Mouse (Mus musculus) limb, embryonic 14.5 days (tissue): Measurements from ENCODE around the gene Ndufb4. TPM values are rescaled to one million over a fixed set of nuclear protein-coding genes. Genes with fewer than 3 reads are reported as not detected.
A peak's percentile ranks its signal among the peaks of the same experiment; 100 is the strongest.

Experiments used
- ATAC-seq: fragments of 200-750 bp; cut with Nextera tagmentation; 2 replicates; pipeline ENCODE4 v1.8.0; 2017; ENCODE audit warnings: low read depth, moderate number of reproducible peaks, moderate TSS enrichment; ENCODE audit not compliant: low FRiP score
- DNase-seq: peaks from one replicate; pipeline ENCODE4 v3.0.0-alpha.2; 2015; ENCODE audit warnings: low spot score
- H3K27ac ChIP-seq: fragments of 300-500 bp; sonication (generic); replicated peaks from 2 replicates; pipeline ENCODE4 v1.5.1; 2014; ENCODE audit warnings: low read depth, mild to moderate bottlenecking, low read length, moderate library complexity, mixed read lengths
- H3K27me3 ChIP-seq: fragments of 300-500 bp; sonication (generic); 2 replicates; pipeline ENCODE4 v1.6.1; 2014; ENCODE audit warnings: low read length, mixed read lengths; ENCODE audit not compliant: control insufficient read depth, insufficient read depth
- H3K36me3 ChIP-seq: fragments of 300-500 bp; sonication (generic); 2 replicates; pipeline ENCODE4 v1.6.1; 2014; ENCODE audit warnings: mild to moderate bottlenecking, low read length, moderate library complexity, mixed read lengths; ENCODE audit not compliant: control insufficient read depth, insufficient read depth
- H3K4me1 ChIP-seq: fragments of 300-500 bp; sonication (generic); 2 replicates; pipeline ENCODE4 v1.6.1; 2014; ENCODE audit warnings: antibody characterized with exemption, low read length, mixed read lengths; ENCODE audit not compliant: control insufficient read depth, insufficient read depth
- H3K4me2 ChIP-seq: fragments of 300-500 bp; sonication (generic); replicated peaks from 2 replicates; pipeline ENCODE4 v1.6.1; 2014; ENCODE audit warnings: low read depth, mild to moderate bottlenecking, low read length, moderate library complexity; ENCODE audit not compliant: severe bottlenecking
- H3K4me3 ChIP-seq: fragments of 300-500 bp; sonication (generic); replicated peaks from 2 replicates; pipeline ENCODE4 v1.5.1; 2014; ENCODE audit warnings: low read length
- H3K9ac ChIP-seq: fragments of 300-500 bp; sonication (generic); 2 replicates; pipeline ENCODE4 v1.6.1; 2014; ENCODE audit warnings: mild to moderate bottlenecking, low read depth, low read length, moderate library complexity; ENCODE audit not compliant: severe bottlenecking
- H3K9me3 ChIP-seq: fragments of 300-500 bp; sonication (generic); 2 replicates; pipeline ENCODE4 v1.6.1; 2016; ENCODE audit warnings: low read length; ENCODE audit not compliant: control insufficient read depth
- POLR2A ChIP-seq: fragments of 200-500 bp; IDR thresholded peaks from 2 replicates; pipeline ENCODE4 v1.8.0; 2012; ENCODE audit warnings: inconsistent platforms, mild to moderate bottlenecking, moderate library complexity, borderline replicate concordance; ENCODE audit not compliant: insufficient read depth, insufficient read length; ENCODE audit errors: extremely low read depth
- WGBS: fragments of 180-500 bp; shearing (Covaris S2); extraction: QIAGEN DNeasy Blood & Tissue Kit; methylation state at CpG from one replicate; pipeline ENCODE4 v1.1.7; 2014; 5-methylcytosine and 5-hydroxymethylcytosine counted together
- polyA plus RNA-seq, 2 experiments: library from polyadenylated mRNA; depleted of rRNA in 1 of 2; stranded (reverse) in 1 of 2; unstranded in 1 of 2; fragments of >200 nt; fragmentation: Nextera tagmentation in 1 of 2; extraction: Ambion mirVana in 1 of 2; gene quantifications; 2 replicates each; pipeline versions ENCODE4 v1.2.1 to v1.2.3; 2012 to 2014

The Ndufb4 gene
- polyA plus RNA-seq, 2 experiments, result 54.9 to 56.3 TPM

DNA sequence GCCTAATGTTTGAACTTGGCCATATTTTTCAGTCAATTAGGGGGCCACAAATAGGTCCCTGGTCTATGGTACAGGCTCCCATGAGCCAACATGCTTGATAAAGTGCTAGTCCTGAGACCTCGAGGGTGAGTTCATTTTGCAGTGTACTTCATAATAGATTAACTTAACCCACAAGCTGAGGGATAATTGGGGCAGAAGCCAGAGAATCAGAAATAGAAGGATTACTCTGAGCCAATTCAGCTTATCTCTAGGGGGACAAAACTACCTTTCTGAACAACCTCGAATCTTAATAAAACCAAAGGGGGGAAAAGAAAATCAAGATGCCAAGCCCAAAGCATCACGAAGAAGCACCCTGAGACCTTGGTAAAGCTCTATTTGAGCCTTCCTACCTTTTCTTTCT is 31.9 kb downstream of the Ndufb4 start:
- no peaks in the 10 kb centered on the region for H3K9me3 ChIP-seq
- no peaks in the 10 kb centered on the region for H3K27me3 ChIP-seq
- H3K4me2 ChIP-seq, result no peak overlapping the region
- DNase-seq (no peak), ATAC-seq (no peak)
- H3K4me1 ChIP-seq, result peaks cover 5% of the 10 kb centered on the region; the same call in 1 of the 2 replicates
- H3K4me3 ChIP-seq, result no peak overlapping the region
- H3K9ac ChIP-seq, result no peak overlapping the region
- TF ChIP-seq POLR2A, result no peak
- no peaks in the 10 kb centered on the region for H3K36me3 ChIP-seq
- no peak overlapping the region for H3K27ac ChIP-seq
- WGBS, result 80% methylated on average over 3 of the region's 3 CpGs

DNA sequence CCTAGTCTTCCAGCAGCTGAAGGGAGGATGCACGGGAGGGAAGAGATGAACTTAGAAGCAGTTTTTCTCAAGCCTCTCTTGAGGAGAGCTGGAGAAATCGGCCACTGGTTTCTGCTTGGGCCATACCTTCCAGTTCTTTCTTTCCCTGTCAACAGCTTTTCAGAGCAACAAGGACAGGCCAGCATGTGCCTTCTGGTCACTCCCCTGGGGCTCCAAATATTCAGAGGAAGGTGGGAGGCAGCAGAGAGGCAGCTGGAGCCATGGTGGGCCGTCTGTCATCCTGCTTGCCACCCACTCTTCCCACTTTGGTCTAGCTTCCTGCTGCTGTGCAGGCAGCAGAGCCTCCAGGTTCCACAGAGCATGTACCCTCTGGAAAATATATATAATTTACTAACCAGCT is 36.6 kb downstream of the Ndufb4 start:
- ATAC-seq (no peak), DNase-seq (no peak)
- H3K9me3 ChIP-seq, result no peaks in the 10 kb centered on the region

DNA sequence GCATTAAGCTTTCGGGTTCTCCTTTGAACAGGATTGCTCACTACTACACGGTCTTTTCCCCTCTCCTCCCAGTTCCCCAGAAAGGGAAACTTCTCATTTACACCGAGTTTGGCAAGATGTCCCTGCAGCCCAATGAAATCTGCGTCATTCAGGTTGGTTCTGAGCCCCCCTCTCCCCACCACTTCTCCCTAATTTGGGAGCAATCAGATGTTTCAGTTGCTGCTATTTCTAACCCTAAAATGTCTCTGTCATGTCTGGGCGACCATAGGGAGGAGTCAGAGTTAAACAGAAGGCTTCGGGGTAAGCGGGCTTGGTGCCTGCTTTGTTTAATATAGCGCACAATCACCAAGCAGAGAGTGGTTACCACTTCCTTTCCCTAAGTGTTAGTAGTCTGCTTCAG is 38.1 kb downstream of the Ndufb4 start:
- no peaks in the 10 kb centered on the region for H3K27me3 ChIP-seq
- WGBS, result 41% methylated on average over 8 of the region's 8 CpGs
- 0 out of 2 replicates have a peak overlapping the region, but pooled peaks have one; percentile 16 for H3K4me2 ChIP-seq
- H3K4me1 ChIP-seq, result peaks cover 23% of the 10 kb centered on the region
- H3K9ac ChIP-seq, result no peak overlapping the region
- no peaks in the 10 kb centered on the region for H3K9me3 ChIP-seq
- H3K36me3 ChIP-seq, result no peaks in the 10 kb centered on the region
- no peak for ATAC-seq
- no peak for DNase-seq
- TF ChIP-seq POLR2A, result no peak
- no peak overlapping the region for H3K27ac ChIP-seq
- H3K4me3 ChIP-seq, result no peak overlapping the region

More for the DNA sequence above, 36.6 kb downstream of the Ndufb4 start:
- no peak overlapping the region for H3K9ac ChIP-seq
- TF ChIP-seq POLR2A, result no peak
- H3K36me3 ChIP-seq, result no peaks in the 10 kb centered on the region
- H3K4me1 ChIP-seq, result peaks cover 23% of the 10 kb centered on the region
- no peak overlapping the region for H3K27ac ChIP-seq
- H3K4me3 ChIP-seq, result no peak overlapping the region
- WGBS, result 17% methylated on average over 3 of the region's 3 CpGs
- H3K4me2 ChIP-seq, result no peak overlapping the region
- H3K27me3 ChIP-seq, result no peaks in the 10 kb centered on the region

DNA sequence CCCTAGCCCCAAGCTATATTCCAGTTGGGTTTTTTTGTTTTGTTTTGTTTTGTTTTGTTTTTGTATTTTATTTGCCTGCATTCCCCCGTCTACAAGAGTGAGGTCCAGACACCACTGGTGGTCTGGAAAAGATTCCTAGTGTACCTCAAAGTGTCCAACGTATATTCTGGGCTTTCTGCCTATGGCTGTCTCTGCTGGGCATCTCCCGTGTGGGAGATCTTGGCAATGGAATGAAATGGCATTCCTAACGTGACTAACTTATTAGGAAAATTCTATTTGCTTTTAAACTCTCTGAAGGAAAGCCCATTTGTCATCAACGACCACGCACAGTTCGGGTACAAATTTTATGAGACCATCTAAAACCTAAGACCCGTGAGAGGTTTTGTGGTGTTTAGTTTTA is 38.8 kb downstream of the Ndufb4 start:
- no peak for DNase-seq
- H3K4me2 ChIP-seq, result no peak overlapping the region
- H3K9me3 ChIP-seq, result no peaks in the 10 kb centered on the region
- TF ChIP-seq POLR2A, result no peak
- no peaks in the 10 kb centered on the region for H3K36me3 ChIP-seq
- ATAC-seq, result no peak; the same call in 1 of the 2 replicates
- no peak overlapping the region for H3K9ac ChIP-seq
- no peaks in the 10 kb centered on the region for H3K27me3 ChIP-seq
- no peak overlapping the region for H3K4me3 ChIP-seq
- peaks cover 25% of the 10 kb centered on the region for H3K4me1 ChIP-seq
- WGBS, result 22% methylated on average over 8 of the region's 8 CpGs
- H3K27ac ChIP-seq, result no peak overlapping the region

GRCm38 (mm10) chr16:37614540-37614939 is 39.7 kb downstream of the Ndufb4 start:
- peaks cover 25% of the 10 kb centered on the region for H3K4me1 ChIP-seq
- DNase-seq (no peak), ATAC-seq (no peak)
- H3K4me2 ChIP-seq, result no peak overlapping the region
- H3K27me3 ChIP-seq, result no peaks in the 10 kb centered on the region
- TF ChIP-seq POLR2A, result no peak
- no peak overlapping the region for H3K9ac ChIP-seq
- H3K36me3 ChIP-seq, result no peaks in the 10 kb centered on the region
- H3K4me3 ChIP-seq, result no peak overlapping the region
- H3K27ac ChIP-seq, result no peak overlapping the region
- 66% methylated on average over 9 of the region's 9 CpGs for WGBS
- H3K9me3 ChIP-seq, result no peaks in the 10 kb centered on the region

- Histone ChIP-seq H3K27me3 (no peaks in the 10 kb centered on the region), H3K4me1 (peaks cover 20% of the 10 kb centered on the region), H3K36me3 (no peaks in the 10 kb centered on the region), H3K4me3 (no peak overlapping the region), H3K9me3 (no peaks in the 10 kb centered on the region), H3K4me2 (no peak overlapping the region), H3K27ac (no peak overlapping the region), H3K9ac (no peak overlapping the region)
- no peak for TF ChIP-seq POLR2A
- no peak for DNase-seq
- WGBS, result 99% methylated on average over 5 of the region's 5 CpGs
- ATAC-seq, result no peak
These were observed 42.2 kb downstream of the Ndufb4 start for GRCm38 (mm10) chr16:37612013-37612412.
